Mouse (Mus musculus): Measurements from ENCODE around the gene Rexo1.

DNA sequence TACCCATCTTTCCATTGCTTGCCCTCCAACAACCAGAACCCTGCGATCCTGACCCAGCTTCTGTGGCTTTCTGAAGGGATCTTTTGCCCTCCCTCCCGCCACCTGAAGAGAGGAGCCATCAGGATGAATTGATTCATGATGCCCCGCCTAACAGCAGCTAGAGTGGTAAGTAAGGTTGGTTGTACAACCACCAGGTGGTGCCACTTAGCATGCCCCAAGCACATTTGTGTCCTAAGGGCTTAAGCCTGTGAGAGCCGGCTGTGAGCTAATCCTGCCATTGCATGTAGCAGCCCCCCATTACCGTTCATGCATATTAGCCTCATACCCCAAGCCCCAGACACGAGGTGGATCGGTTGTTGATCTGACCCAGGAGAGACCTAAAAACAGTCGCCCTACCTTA lies 17.6 kb upstream of the Rexo1 start:
- TF ChIP-seq CTCF (IDR thresholded peaks at IDR 0.05; ENCODE audit: control insufficient read depth, insufficient read depth, insufficient read length) (peak; percentile 69), MYOG (IDR thresholded peaks at IDR 0.05; ENCODE audit: control insufficient read depth, extremely low read depth, insufficient read length) (no peak), USF1 (IDR thresholded peaks at IDR 0.05; ENCODE audit: low read depth) (no peak), MAX (IDR thresholded peaks at IDR 0.05) (no peak), CEBPB (IDR thresholded peaks at IDR 0.05; ENCODE audit: low read depth) (no peak)
